Mouse (Mus musculus) midbrain, embryonic 10.5 days (tissue): ENCODE results near the gene Srrd. TPM values are rescaled to one million over a fixed set of nuclear protein-coding genes. Genes with fewer than 3 reads are reported as not detected.

Experiments
- DNase-seq: peaks from one replicate; pipeline ENCODE4 v3.0.0-alpha.2; 2017; ENCODE audit warnings: low spot score
- H3K27ac ChIP-seq: fragments of 300-500 bp; sonication (generic); replicated peaks from 2 replicates; pipeline ENCODE4 v1.5.1; 2016; ENCODE audit warnings: mild to moderate bottlenecking
- H3K27me3 ChIP-seq: fragments of 300-500 bp; sonication (generic); 2 replicates; pipeline ENCODE4 v1.6.1; 2016; ENCODE audit warnings: low read depth, mild to moderate bottlenecking; ENCODE audit not compliant: poor library complexity, severe bottlenecking
- H3K36me3 ChIP-seq: fragments of 300-500 bp; sonication (generic); 2 replicates; pipeline ENCODE4 v1.6.1; 2016; ENCODE audit warnings: mild to moderate bottlenecking, moderate library complexity
- H3K4me1 ChIP-seq: fragments of 300-500 bp; sonication (generic); 2 replicates; pipeline ENCODE4 v1.6.1; 2016
- H3K4me3 ChIP-seq: fragments of 300-500 bp; sonication (generic); 2 replicates; pipeline ENCODE4 v1.5.1; 2016; ENCODE audit warnings: mild to moderate bottlenecking, moderate library complexity
- H3K9me3 ChIP-seq: fragments of 300-500 bp; sonication (generic); replicated peaks from 2 replicates; pipeline ENCODE4 v1.6.1; 2016; ENCODE audit warnings: mild to moderate bottlenecking
- WGBS: fragments of 180-500 bp; shearing (Covaris S2); methylation state at CpG from one replicate; pipeline ENCODE4 v1.1.7; 2016; 5-methylcytosine and 5-hydroxymethylcytosine counted together
- polyA plus RNA-seq: library from polyadenylated mRNA; unstranded; fragments of >200 nt; fragmentation: Nextera tagmentation; extraction: Ambion mirVana; gene quantifications from 2 replicates; pipeline ENCODE4 v1.2.1, GENCODE M21; 2016

Srrd gene
- polyA plus RNA-seq, 1 experiment from 2014 or later, result 51.0 TPM

DNA sequence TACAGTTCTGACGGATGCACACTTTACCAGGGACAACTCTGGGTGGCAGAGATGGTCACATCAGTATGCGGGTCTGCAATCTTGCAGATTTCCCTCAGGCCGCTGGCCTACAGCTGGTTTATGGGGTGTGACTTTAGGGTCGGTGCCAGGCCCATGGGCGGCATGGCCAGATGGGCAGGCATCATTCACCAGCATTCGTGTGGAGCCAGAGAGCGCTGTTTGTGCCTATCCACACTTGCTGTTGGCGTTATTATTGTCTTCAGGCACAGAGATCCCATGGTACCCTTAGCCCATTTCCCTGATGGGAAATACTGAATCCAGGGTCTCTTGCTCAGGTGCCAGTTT, 52.3 kb downstream of the Srrd start:
- Histone ChIP-seq H3K27me3 (no peaks in the 10 kb centered on the region), H3K9me3 (no peaks in the 10 kb centered on the region), H3K27ac (no peak overlapping the region), H3K36me3 (0 out of 2 replicates have a peak, but pooled peaks cover under 1% of the 10 kb centered on the region), H3K4me3 (no peak overlapping the region), H3K4me1 (peaks cover 30% of the 10 kb centered on the region)
- 97% methylated on average over 8 of the region's 8 CpGs for WGBS
- DNase-seq, result no peak

- Histone ChIP-seq H3K27ac (no peak overlapping the region), H3K4me1 (peaks cover 25% of the 10 kb centered on the region), H3K27me3 (no peaks in the 10 kb centered on the region), H3K9me3 (no peaks in the 10 kb centered on the region), H3K36me3 (0 out of 2 replicates have a peak, but pooled peaks cover 3% of the 10 kb centered on the region), H3K4me3 (no peak overlapping the region; the same call in 1 of the 2 replicates)
- DNase-seq, result no peak
- WGBS, result 92% methylated on average over 16 of the region's 16 CpGs
Measured at GRCm38 (mm10) chr5:112289819-112290535, 52.9 kb downstream of the Srrd start.

DNA sequence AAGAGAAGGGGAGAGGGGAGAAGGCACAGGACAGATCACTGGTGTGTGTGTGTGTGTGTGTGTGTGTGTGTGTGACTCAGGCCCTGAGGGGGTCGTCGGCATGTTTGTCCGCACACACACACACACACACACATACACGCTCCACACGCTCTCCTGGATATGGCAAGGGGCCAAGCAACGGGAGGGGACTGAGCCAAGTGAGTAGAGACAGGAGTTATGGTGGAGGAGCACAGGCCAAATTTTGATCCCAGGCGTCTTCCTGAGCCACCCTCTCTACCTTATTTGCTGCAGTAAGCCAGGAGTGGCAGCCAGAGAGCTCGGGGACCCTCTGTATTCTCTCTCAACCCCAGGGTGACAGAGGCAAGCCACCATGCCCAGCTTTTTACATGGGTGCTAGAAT, 53.6 kb downstream of the Srrd start:
- no peak for DNase-seq
- Histone ChIP-seq H3K36me3 (0 out of 2 replicates have a peak, but pooled peaks cover 3% of the 10 kb centered on the region), H3K4me3 (no peak overlapping the region), H3K27me3 (no peaks in the 10 kb centered on the region), H3K9me3 (no peaks in the 10 kb centered on the region), H3K27ac (no peak overlapping the region), H3K4me1 (peaks cover 21% of the 10 kb centered on the region)
- WGBS, result 93% methylated on average over 7 of the region's 8 CpGs

GRCm38 (mm10) chr5:112288193-112289141, 54.4 kb downstream of the Srrd start:
- 0 out of 2 replicates have a peak, but pooled peaks cover 3% of the 10 kb centered on the region for H3K36me3 ChIP-seq
- 86% methylated on average over 9 of the region's 9 CpGs for WGBS
- H3K4me1 ChIP-seq, result peaks cover 22% of the 10 kb centered on the region
- no peaks in the 10 kb centered on the region for H3K27me3 ChIP-seq
- peak overlapping the region; percentile 50 for H3K27ac ChIP-seq
- no peak for DNase-seq
- no peaks in the 10 kb centered on the region for H3K9me3 ChIP-seq
- no peak overlapping the region for H3K4me3 ChIP-seq

DNA sequence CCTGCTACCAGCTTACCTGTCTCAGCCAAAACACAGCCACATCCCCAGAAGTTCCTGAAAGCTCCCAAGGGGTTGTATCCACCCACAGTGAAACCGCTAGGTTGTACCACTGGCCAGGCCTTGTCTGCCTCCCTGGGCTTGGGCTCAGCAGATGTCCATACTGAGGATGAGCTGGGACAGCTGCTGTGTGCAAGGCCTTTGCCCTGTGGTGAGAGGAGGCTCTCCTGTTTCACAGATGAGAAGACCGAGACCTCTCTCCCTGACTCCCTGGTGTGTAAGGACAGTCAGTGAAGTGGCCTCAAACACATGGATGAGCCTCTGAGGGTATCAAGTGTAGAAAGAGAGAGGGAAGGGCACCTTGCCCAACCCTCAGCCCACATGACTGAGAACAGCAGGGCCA, 55.2 kb downstream of the Srrd start:
- DNase-seq, result no peak
- Histone ChIP-seq H3K4me1 (peaks cover 23% of the 10 kb centered on the region), H3K36me3 (0 out of 2 replicates have a peak, but pooled peaks cover 3% of the 10 kb centered on the region), H3K9me3 (no peaks in the 10 kb centered on the region), H3K27ac (no peak overlapping the region), H3K27me3 (no peaks in the 10 kb centered on the region), H3K4me3 (no peak overlapping the region)
- WGBS, result 87% methylated on average over 2 of the region's 2 CpGs

Other genes with a start within 250 kb of the Srrd start
- 0.43 and 1.4 TPM in 2 replicates for gene Cryba4, start 90.5 kb downstream of the Srrd start, polyA plus RNA-seq
- gene Crybb1, start 87.2 kb downstream of the Srrd start, polyA plus RNA-seq, result 0.41 and 0.91 TPM in 2 replicates
- gene Tpst2, start 66.3 kb downstream of the Srrd start, polyA plus RNA-seq, result 35.9 and 37.0 TPM in 2 replicates
- 43.0 and 47.6 TPM in 2 replicates for gene Tfip11, start 16.7 kb downstream of the Srrd start, polyA plus RNA-seq
- gene Hps4, start within 50 bp of the Srrd start, polyA plus RNA-seq, result 35.9 and 43.0 TPM in 2 replicates
- gene Gm6583, start 13.0 kb upstream of the Srrd start, polyA plus RNA-seq, result 0.26 and 0.34 TPM in 2 replicates
- gene Asphd2, start 51.8 kb upstream of the Srrd start, polyA plus RNA-seq, result 17.7 and 22.0 TPM in 2 replicates
- 0.06 and 0.12 TPM in 2 replicates for gene Gm6588, start 106.4 kb upstream of the Srrd start, polyA plus RNA-seq
- gene Sez6l, start 234.1 kb upstream of the Srrd start, polyA plus RNA-seq, result 1.7 and 2.7 TPM in 2 replicates